Comparison of ENCODE assay signal across 8 mouse cellular contexts in the genomic region with DNA sequence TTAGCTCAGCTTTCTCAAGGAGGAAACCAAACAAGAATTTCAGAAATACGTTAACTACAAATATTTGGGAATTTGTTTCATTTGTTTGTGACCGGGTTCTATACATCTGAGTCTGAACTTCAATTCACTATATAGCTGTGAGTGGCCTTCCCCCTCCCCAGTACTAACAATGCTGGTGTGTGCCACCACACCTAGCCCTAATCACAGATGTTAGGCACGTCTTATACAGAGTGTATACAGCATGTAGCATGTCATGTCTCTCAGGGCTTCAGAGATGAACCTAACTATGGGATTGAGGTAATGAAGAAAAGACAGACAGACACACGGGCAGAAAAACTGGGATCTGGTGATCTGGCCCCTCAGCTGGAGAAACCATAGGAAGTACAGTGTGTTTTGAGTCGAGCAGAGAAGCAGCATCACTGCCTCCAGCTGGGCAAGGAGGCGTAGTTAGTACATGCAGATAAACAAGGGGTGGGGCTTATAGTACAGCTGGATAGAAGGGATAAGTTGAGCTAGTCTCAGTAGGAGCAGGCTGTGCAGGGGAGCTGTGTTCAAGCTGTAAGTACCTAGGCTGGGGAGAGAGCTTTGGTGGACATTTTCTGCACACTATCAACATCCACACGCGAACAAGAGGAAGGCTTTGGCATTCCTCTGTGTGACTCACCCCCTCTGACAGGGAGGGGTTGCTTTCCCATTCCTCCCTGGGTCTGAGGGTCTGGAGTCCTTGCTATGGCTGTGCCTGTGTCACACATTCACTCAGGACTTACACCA. TPM values are rescaled to one million over a fixed set of nuclear protein-coding genes. Genes with fewer than 3 reads are reported as not detected.
DNase-seq lines count a peak whose midpoint lies in the region; ATAC-seq and TF ChIP-seq lines count a peak whose summit lies in the region.

No protein-coding gene starts in this region.

- WGBS in heart, embryonic 15.5 days, result 44% methylated on average over 8 of the region's 8 CpGs
- WGBS in liver, embryonic 14.5 days (ENCODE audit: insufficient replicate concordance), result 28% methylated on average over 8 of the region's 8 CpGs
- 66% methylated on average over 8 of the region's 8 CpGs for WGBS in hindbrain, embryonic 16.5 days

- intact Hi-C loops in heart, postnatal 14 days (cut with DNase I), result no loop called here

- no peaks in the 10 kb centered on the region for H3K36me3 ChIP-seq in heart, embryonic 15.5 days
- no peaks in the 10 kb centered on the region for H3K36me3 ChIP-seq in ES-Bruce4 (ENCODE audit: control insufficient read depth, insufficient read depth, low read length, poor library complexity, severe bottlenecking)
- no peaks in the 10 kb centered on the region for H3K36me3 ChIP-seq in liver, embryonic 14.5 days (replicated peaks; ENCODE audit: control insufficient read depth, insufficient read depth, low read depth)
- no peaks in the 10 kb centered on the region for H3K36me3 ChIP-seq in hindbrain, embryonic 16.5 days (ENCODE audit: control insufficient read depth, insufficient read depth, low read length)

- no peak for TF ChIP-seq EP300 in ES-Bruce4 (IDR thresholded peaks at IDR 0.05; ENCODE audit: insufficient read depth, low read depth, low read length)
- peak; percentile 86 for TF ChIP-seq EP300 in liver, embryonic 14.5 days (IDR thresholded peaks at IDR 0.05; ENCODE audit: low read depth)

- no peak for DNase-seq in heart, postnatal 14 days
- peak; percentile 57 for DNase-seq in R1 (ENCODE audit: low read depth, low spot score)
- DNase-seq in liver, embryonic 14.5 days (ENCODE audit: low read depth in 3 of 3, low spot score in 3 of 3), result peak; percentile 84 to 88 (median 85)
- DNase-seq in gastrocnemius, postnatal 4 days (ENCODE audit: low spot score in 2 of 2), result no peak
- DNase-seq in cerebellum, adult 9-10 months, result no peak

- H3K27me3 ChIP-seq in heart, embryonic 15.5 days, result no peaks in the 10 kb centered on the region
- H3K27me3 ChIP-seq in ES-Bruce4 (ENCODE audit: control insufficient read depth, insufficient read depth, low read length, poor library complexity, severe bottlenecking), result no peaks in the 10 kb centered on the region
- H3K27me3 ChIP-seq in liver, embryonic 14.5 days (ENCODE audit: control insufficient read depth, insufficient read depth, low read length), result no peaks in the 10 kb centered on the region
- H3K27me3 ChIP-seq in hindbrain, embryonic 16.5 days (replicated peaks; ENCODE audit: control insufficient read depth, insufficient read depth, low read length), result no peaks in the 10 kb centered on the region

- no peak for TF ChIP-seq POLR2A in ES-Bruce4 (IDR thresholded peaks at IDR 0.05; ENCODE audit: insufficient read depth, low read length)

- peaks cover 19% of the 10 kb centered on the region for H3K4me1 ChIP-seq in heart, embryonic 15.5 days (replicated peaks)
- no peaks in the 10 kb centered on the region for H3K4me1 ChIP-seq in ES-Bruce4 (ENCODE audit: control insufficient read depth, insufficient read depth, low read length)
- peaks cover 16 to 29% of the 10 kb centered on the region in 2 experiments for H3K4me1 ChIP-seq in liver, embryonic 14.5 days (replicated peaks; ENCODE audit: control insufficient read depth in 2 of 2, insufficient read depth in 2 of 2, low read length in 1 of 2)
- H3K4me1 ChIP-seq in hindbrain, embryonic 16.5 days (ENCODE audit: control insufficient read depth, insufficient read depth, low read depth, low read length), result no peaks in the 10 kb centered on the region

- ATAC-seq in heart, embryonic 15.5 days (replicated peaks; ENCODE audit: insufficient number of reproducible peaks, insufficient read depth, low FRiP score, low read depth), result peak; percentile 68
- ATAC-seq in liver, embryonic 14.5 days (ENCODE audit: insufficient read depth), result peak; percentile 100
- ATAC-seq in hindbrain, embryonic 16.5 days, result no peak; the same call in 1 of the 2 replicates

- no peak for TF ChIP-seq CTCF in ES-Bruce4 (IDR thresholded peaks at IDR 0.05; ENCODE audit: low read depth, low read length)
- TF ChIP-seq CTCF in liver, embryonic 14.5 days (IDR thresholded peaks at IDR 0.05; ENCODE audit: low read depth), result peak; percentile 7; the same call in 1 of the 2 replicates

- H3K4me3 ChIP-seq in heart, embryonic 15.5 days, result no peak overlapping the region
- H3K4me3 ChIP-seq in ES-Bruce4 (ENCODE audit: low read depth, low read length), result no peak overlapping the region
- H3K4me3 ChIP-seq in liver, embryonic 14.5 days (ENCODE audit: insufficient read depth in 1 of 2, low read depth in 2 of 2, low read length in 2 of 2), result peak overlapping the region; percentile 49 to 68
- no peak overlapping the region for H3K4me3 ChIP-seq in hindbrain, embryonic 16.5 days (ENCODE audit: low read length)

- H3K4me2 ChIP-seq in heart, embryonic 15.5 days, result no peak overlapping the region
- H3K4me2 ChIP-seq in liver, embryonic 14.5 days (ENCODE audit: low read depth), result peak overlapping the region; percentile 70
- H3K4me2 ChIP-seq in hindbrain, embryonic 16.5 days (ENCODE audit: low read length), result no peak overlapping the region

- peak overlapping the region; percentile 30; the same call in 1 of the 2 replicates for H3K9ac ChIP-seq in heart, embryonic 15.5 days
- no peak overlapping the region for H3K9ac ChIP-seq in ES-Bruce4 (ENCODE audit: low read depth, poor library complexity, severe bottlenecking)
- peak overlapping the region; percentile 71 for H3K9ac ChIP-seq in liver, embryonic 14.5 days (replicated peaks)
- H3K9ac ChIP-seq in hindbrain, embryonic 16.5 days (ENCODE audit: low read depth, low read length), result no peak overlapping the region

- H3K9me3 ChIP-seq in heart, embryonic 15.5 days (replicated peaks), result no peaks in the 10 kb centered on the region
- 0 out of 2 replicates have a peak, but pooled peaks cover 6% of the 10 kb centered on the region for H3K9me3 ChIP-seq in ES-Bruce4 (replicated peaks; ENCODE audit: control insufficient read depth, insufficient read depth, low read length, poor library complexity, severe bottlenecking)
- H3K9me3 ChIP-seq in liver, embryonic 14.5 days (ENCODE audit: control insufficient read depth, low read length), result peaks cover 3% of the 10 kb centered on the region
- no peaks in the 10 kb centered on the region for H3K9me3 ChIP-seq in hindbrain, embryonic 16.5 days (ENCODE audit: control insufficient read depth, low read length)

- peak overlapping the region; percentile 55 for H3K27ac ChIP-seq in heart, embryonic 15.5 days
- peak overlapping the region; percentile 53; the same call in 1 of the 2 replicates for H3K27ac ChIP-seq in ES-Bruce4 (ENCODE audit: insufficient read depth, low read length)
- H3K27ac ChIP-seq in liver, embryonic 14.5 days, result peak overlapping the region; percentile 96
- H3K27ac ChIP-seq in hindbrain, embryonic 16.5 days (ENCODE audit: low read depth, low read length), result no peak overlapping the region

RNA-seq across cellular contexts. Expression of a gene that starts 8.1 kb away (rescaled TPM):
- 34.9 and 38.4 TPM in 2 replicates for polyA plus RNA-seq in heart, embryonic 15.5 days (2015; fragmentation: Nextera tagmentation; extraction: Ambion mirVana)
- total RNA-seq in heart, postnatal 14 days (2021), result 10 to 100 TPM; 87.4 to 93.9 TPM
- 106 and 109 TPM in 2 replicates for polyA plus RNA-seq in ES-Bruce4 (2011; ENCODE audit: insufficient read depth, insufficient read length, low read depth, missing spikeins)
- 8.3 and 14.2 TPM in 2 replicates for polyA plus RNA-seq in liver, embryonic 14.5 days (2012; rRNA removed)
- polyA plus RNA-seq in liver, embryonic 14.5 days (2014; fragmentation: Nextera tagmentation; extraction: Ambion mirVana), result 14.9 and 15.5 TPM in 2 replicates
- 100 to 1,000 TPM; 137 to 152 TPM for total RNA-seq in gastrocnemius, postnatal 4 days (2021)
- polyA plus RNA-seq in hindbrain, embryonic 16.5 days (2015; fragmentation: Nextera tagmentation; extraction: Ambion mirVana), result 28.7 and 33.9 TPM in 2 replicates

RNA-seq across cellular contexts. Expression of a gene that starts 9.0 kb away (rescaled TPM):
- 32.7 and 37.5 TPM in 2 replicates for polyA plus RNA-seq in heart, embryonic 15.5 days (2015; fragmentation: Nextera tagmentation; extraction: Ambion mirVana)
- total RNA-seq in heart, postnatal 14 days (2021), result 10 to 100 TPM; 43.4 to 43.8 TPM
- 10.2 and 11.3 TPM in 2 replicates for polyA plus RNA-seq in ES-Bruce4 (2011; ENCODE audit: insufficient read depth, insufficient read length, low read depth, missing spikeins)
- polyA plus RNA-seq in liver, embryonic 14.5 days (2012; rRNA removed), result 4.6 and 6.4 TPM in 2 replicates
- polyA plus RNA-seq in liver, embryonic 14.5 days (2014; fragmentation: Nextera tagmentation; extraction: Ambion mirVana), result 16.4 and 16.8 TPM in 2 replicates
- 10 to 100 TPM; 29.8 to 36.8 TPM for total RNA-seq in gastrocnemius, postnatal 4 days (2021)
- 55.7 and 58.4 TPM in 2 replicates for polyA plus RNA-seq in hindbrain, embryonic 16.5 days (2015; fragmentation: Nextera tagmentation; extraction: Ambion mirVana)

Comparison
In these comparisons a context has a peak if more than half of its experiments do, and no peak if none do; other contexts are left out.
1. H3K4me3 ChIP-seq: peak in liver, embryonic 14.5 days (2 of 2); none in heart, embryonic 15.5 days (single experiment), ES-Bruce4 (single experiment) and hindbrain, embryonic 16.5 days (single experiment).
2. H3K9ac ChIP-seq: peak in heart, embryonic 15.5 days (single experiment) and liver, embryonic 14.5 days (single experiment); none in ES-Bruce4 (single experiment) and hindbrain, embryonic 16.5 days (single experiment).
3. DNase-seq: peak in R1 (single experiment) and liver, embryonic 14.5 days (3 of 3); none in heart, postnatal 14 days (0 of 2), gastrocnemius, postnatal 4 days (0 of 2) and cerebellum, adult 9-10 months (single experiment).